Mouse (Mus musculus): Measurements from ENCODE around the gene Ahdc1. TPM values are rescaled to one million over a fixed set of nuclear protein-coding genes. Genes with fewer than 3 reads are reported as not detected.
A peak's percentile ranks its signal among the peaks of the same experiment; 100 is the strongest.

The Ahdc1 gene
- polyA plus RNA-seq, 1 experiment from 2014 or later, result 10.1 TPM

DNA sequence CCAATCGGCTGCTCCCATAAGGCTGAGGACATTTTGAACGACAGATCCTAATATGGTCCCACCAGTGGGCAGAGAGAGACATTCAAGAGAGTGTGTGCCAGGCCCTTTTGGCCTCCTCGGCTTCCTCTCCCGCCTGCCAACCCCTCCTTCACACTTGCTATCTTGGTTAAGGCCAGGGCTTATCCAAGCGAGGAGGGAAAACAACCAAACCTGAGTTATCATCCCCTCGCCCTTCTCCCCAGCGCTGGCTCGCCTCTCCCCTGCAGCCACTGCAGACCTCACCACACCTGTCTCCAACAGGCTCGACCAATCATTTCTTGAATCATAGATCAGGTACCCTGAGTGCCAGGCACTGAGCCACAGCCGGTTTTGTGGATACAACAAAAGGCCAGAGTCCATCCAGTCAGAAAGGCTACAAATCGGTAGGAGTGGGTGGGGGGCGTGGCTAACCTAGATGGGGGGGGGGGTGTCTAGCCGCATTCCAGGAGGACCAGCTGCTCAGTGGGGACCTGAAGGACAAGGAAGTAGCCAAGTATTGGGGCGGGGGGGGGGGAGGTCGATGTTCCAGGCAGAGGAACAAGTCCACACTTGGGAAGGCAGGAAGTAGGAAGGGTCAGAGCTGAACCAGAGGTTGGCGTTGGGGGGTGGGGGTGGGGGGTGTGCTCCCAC is 92.6 kb downstream of the Ahdc1 start:
- peak; percentile 69 for ATAC-seq (replicated peaks; ENCODE audit: low FRiP score)
- Histone ChIP-seq H3K4me1 (peaks cover 39% of the 10 kb centered on the region), H3K9me3 (replicated peaks) (no peaks in the 10 kb centered on the region), H3K27me3 (no peaks in the 10 kb centered on the region), H3K4me2 (peak overlapping the region; percentile 36), H3K9ac (no peak overlapping the region), H3K36me3 (peaks cover 2% of the 10 kb centered on the region; the same call in 1 of the 2 replicates), H3K27ac (peak overlapping the region; percentile 87), H3K4me3 (replicated peaks) (peak overlapping the region; percentile 15; the same call in 1 of the 2 replicates)
- WGBS, result 18% methylated on average over 16 of the region's 16 CpGs

DNA sequence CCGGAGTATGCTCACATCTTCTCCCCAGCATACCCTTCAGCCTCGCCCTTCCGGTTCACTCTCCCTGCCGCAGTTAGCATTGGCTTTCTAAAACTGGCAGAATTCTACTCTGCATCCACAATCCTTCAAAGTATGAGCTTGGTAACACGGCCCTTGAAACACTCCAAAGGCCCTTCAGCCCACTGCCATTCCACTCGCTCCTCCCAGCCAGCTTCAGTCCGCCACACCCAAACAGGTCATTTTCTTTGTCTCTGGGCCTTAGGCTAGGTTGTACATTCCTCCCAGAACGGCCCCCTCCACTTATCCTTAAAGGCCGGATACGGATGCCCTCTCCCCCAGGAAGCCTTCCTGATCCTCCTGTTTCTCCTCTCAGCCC is 93.1 kb downstream of the Ahdc1 start:
- peaks cover 44% of the 10 kb centered on the region for H3K4me1 ChIP-seq
- H3K9ac ChIP-seq, result no peak overlapping the region

DNA sequence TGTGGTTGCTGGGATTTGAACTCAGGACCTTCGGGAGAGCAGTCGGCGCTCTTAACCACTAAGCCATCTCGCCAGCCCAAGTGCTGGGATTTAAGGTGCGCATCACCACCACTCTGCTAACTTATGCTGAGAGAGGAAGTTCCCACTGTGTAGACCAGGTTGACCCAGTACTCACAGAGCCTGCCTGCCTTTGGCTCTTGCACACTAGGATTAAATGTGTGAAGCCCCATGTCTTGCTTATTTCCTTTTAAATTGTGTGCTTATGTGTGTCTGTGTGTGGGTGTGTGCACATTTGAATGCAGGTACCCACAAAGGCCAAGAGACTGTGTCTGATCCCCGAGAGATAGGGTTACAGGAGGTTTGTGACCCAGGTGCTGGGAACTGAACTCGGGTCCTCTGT is 95.6 kb downstream of the Ahdc1 start:
- Histone ChIP-seq H3K36me3 (peaks cover 2% of the 10 kb centered on the region; the same call in 1 of the 2 replicates), H3K4me2 (no peak overlapping the region), H3K4me3 (replicated peaks) (no peak overlapping the region), H3K9me3 (replicated peaks) (no peaks in the 10 kb centered on the region), H3K9ac (no peak overlapping the region), H3K27me3 (no peaks in the 10 kb centered on the region), H3K27ac (no peak overlapping the region), H3K4me1 (peaks cover 46% of the 10 kb centered on the region)
- ATAC-seq (replicated peaks; ENCODE audit: low FRiP score), result no peak
- 95% methylated on average over 7 of the region's 7 CpGs for whole genome bisulfite sequencing

More for the DNA sequence above, 93.1 kb downstream of the Ahdc1 start:
- ATAC-seq (replicated peaks; ENCODE audit: low FRiP score), result peak; percentile 46
- H3K9me3 ChIP-seq (replicated peaks), result no peaks in the 10 kb centered on the region
- H3K27ac ChIP-seq, result peak overlapping the region; percentile 87
- WGBS, result 25% methylated on average over 10 of the region's 10 CpGs
- no peak overlapping the region for H3K4me3 ChIP-seq (replicated peaks)
- no peaks in the 10 kb centered on the region for H3K27me3 ChIP-seq
- H3K4me2 ChIP-seq, result peak overlapping the region; percentile 36
- H3K36me3 ChIP-seq, result peaks cover 2% of the 10 kb centered on the region; the same call in 1 of the 2 replicates

DNA sequence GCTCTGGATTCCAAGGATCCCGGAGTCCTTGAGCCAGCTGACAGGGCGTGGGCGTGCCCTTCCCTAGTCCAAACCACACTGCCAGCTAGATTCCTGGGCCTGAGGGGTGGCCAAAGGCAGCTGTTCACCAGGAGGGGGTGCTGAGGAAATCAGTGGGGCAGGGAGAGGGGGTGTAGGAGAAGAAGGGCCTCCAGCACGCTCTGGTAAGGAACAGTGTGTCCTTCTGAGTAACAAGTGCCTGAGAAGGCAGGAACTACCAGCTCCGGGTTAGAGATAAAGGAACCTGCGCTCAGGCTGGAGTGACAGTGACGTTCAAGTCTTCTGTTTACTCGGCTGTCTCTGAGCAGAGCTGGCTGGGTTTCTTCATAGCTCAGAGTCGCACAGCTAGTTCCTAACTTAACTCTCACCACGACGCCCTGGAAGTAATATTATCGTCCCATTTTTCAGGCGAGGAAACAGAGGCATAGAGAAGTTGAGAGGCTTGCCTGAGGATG is 96.8 kb downstream of the Ahdc1 start:
- peak overlapping the region; percentile 62 for H3K27ac ChIP-seq
- no peak for ATAC-seq (replicated peaks; ENCODE audit: low FRiP score)
- H3K27me3 ChIP-seq, result no peaks in the 10 kb centered on the region
- WGBS, result 61% methylated on average over 13 of the region's 13 CpGs
- H3K9ac ChIP-seq, result no peak overlapping the region
- no peak overlapping the region for H3K4me2 ChIP-seq
- H3K4me3 ChIP-seq (replicated peaks), result no peak overlapping the region
- H3K36me3 ChIP-seq, result no peaks in the 10 kb centered on the region
- peaks cover 49% of the 10 kb centered on the region for H3K4me1 ChIP-seq
- H3K9me3 ChIP-seq (replicated peaks), result no peaks in the 10 kb centered on the region

DNA sequence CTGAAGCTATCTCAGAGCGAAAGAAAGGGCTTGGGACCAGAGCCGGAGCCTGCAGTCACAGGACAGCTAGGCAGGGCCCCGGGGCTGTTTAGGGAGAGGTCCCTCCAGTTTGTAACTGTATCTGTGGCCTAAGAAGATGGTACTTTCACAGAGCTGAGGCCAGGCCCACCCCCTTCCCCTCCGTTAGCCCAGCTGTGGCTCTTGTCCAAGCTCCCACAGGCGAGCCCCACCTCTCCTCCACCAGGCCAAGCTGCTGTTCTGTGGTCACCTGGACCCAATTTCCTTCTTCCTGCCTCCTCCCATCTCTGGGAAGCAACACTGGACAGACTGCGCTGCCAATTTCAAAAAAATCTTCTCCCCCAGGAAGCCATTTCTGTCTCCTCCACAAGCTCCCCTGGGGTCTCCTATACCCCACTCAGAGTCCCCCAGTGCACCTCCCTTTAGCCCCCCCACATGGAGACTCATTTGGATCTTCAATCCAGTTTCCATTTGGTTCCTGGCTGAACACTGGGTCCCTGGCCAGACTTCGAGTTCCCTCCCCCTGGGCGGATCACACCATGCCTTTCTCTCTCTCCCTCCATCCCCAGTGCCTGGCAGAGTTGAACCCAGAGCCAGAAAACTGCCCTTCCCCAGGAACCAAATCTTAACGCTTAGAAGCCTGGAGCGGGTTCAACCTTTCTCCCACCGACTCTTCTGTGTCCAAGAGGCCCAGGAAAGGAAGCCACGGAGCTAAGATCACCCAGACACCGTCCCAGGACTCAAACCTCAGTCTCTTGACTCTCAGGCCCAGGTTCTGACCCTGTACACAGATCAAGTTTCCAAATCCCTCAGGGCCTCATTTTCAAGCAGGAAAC is 97.6 kb downstream of the Ahdc1 start:
- Histone ChIP-seq H3K27me3 (no peaks in the 10 kb centered on the region), H3K9me3 (replicated peaks) (no peaks in the 10 kb centered on the region), H3K4me1 (peaks cover 48% of the 10 kb centered on the region), H3K4me3 (replicated peaks) (no peak overlapping the region), H3K9ac (no peak overlapping the region), H3K4me2 (no peak overlapping the region), H3K27ac (peak overlapping the region; percentile 62), H3K36me3 (no peaks in the 10 kb centered on the region)
- WGBS, result 47% methylated on average over 13 of the region's 13 CpGs
- ATAC-seq (replicated peaks; ENCODE audit: low FRiP score), result no peak

DNA sequence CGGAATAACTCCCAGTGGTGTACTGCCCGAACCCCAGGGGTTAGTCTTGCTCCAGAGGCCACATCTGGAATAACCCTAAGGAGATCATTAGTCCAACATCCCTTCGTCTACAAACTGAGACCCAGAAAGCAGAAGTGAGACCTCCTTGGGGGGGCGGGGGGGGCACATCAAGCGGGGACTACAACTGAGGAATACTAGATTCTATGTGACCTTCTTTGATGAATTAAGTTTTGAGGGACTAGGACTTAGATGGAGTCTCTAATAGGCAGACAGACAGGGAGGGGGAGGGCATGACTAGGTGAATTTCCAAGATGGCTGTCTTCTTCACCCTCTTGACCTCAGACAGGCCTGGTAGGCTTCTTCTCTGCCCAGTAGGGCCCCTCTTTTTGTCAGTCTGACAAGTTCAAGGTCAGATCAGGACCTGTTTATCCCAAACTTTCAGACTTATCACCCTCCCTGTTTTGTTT is 98.3 kb downstream of the Ahdc1 start:
- Histone ChIP-seq H3K27ac (no peak overlapping the region), H3K4me3 (replicated peaks) (no peak overlapping the region), H3K9ac (no peak overlapping the region), H3K27me3 (no peaks in the 10 kb centered on the region), H3K4me1 (peaks cover 41% of the 10 kb centered on the region), H3K36me3 (no peaks in the 10 kb centered on the region), H3K9me3 (replicated peaks) (no peaks in the 10 kb centered on the region), H3K4me2 (no peak overlapping the region)
- ATAC-seq (replicated peaks; ENCODE audit: low FRiP score), result no peak
- WGBS, result 52% methylated on average over 5 of the region's 5 CpGs

DNA sequence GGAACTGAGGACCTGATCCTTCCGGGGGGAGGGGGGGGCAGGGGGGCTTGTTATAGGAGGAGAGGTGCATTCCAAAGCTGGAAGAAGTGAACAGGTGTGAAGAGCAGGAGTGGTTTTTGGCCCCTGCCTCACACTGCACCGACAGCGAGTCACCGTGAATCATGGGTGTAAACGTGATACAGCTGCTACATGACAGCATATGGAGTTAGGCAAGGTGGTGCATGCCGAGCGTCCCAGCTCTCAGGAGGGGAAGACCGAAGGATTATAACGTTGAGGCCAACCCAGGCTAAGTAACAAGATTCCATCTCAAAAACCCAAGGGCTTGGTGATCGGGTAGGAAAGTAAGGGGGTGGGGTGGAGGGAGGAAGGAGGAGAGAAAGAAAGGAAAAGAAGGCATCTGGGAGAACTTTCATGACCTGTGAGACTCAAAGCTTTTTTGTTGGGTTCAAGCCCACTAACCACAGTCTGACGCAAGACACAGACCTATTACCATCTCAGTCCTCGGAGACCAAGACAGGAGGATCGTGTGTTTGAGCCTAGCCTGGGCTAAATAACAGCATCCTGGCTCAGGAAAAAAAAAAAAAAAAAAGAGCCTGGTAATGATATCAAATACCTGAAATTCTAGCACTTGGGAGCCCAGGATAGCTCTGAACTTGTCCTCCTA is 101.2 kb downstream of the Ahdc1 start:
- no peak overlapping the region for H3K4me3 ChIP-seq (replicated peaks)
- H3K9ac ChIP-seq, result no peak overlapping the region
- H3K27ac ChIP-seq, result peak overlapping the region; percentile 45; the same call in 1 of the 2 replicates
- WGBS, result 31% methylated on average over 13 of the region's 13 CpGs
- no peaks in the 10 kb centered on the region for H3K27me3 ChIP-seq
- H3K4me1 ChIP-seq, result peaks cover 56% of the 10 kb centered on the region
- ATAC-seq (replicated peaks; ENCODE audit: low FRiP score), result no peak
- no peak overlapping the region for H3K4me2 ChIP-seq
- no peaks in the 10 kb centered on the region for H3K9me3 ChIP-seq (replicated peaks)
- H3K36me3 ChIP-seq, result no peaks in the 10 kb centered on the region

DNA sequence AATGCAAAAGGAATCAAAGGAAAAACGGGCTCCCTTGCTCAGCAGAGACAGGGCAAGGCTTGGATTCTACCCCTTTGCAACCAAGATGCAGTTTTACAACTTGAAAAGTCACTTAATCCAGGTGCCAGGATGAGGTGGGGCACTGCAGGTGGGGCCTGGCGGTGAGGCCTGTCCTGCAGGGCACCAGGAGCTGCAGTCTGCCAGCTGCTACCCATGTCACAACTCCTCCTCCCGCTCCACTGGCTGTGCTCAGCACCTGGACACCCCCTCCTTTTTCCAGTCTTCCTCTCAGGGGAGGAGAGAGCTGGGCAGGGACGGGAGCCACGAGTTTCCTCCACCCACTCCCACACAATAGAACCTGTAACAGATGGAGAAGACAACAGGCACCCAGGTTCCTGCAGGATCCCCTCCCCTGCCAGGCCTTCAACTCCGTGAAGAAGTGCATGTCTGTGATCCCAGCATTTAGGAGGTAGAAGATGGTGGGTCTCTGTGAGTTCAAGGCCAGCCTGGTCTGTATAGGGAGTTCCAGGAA is 102.4 kb downstream of the Ahdc1 start:
- H3K4me2 ChIP-seq, result no peak overlapping the region
- 0 out of 2 replicates have a peak overlapping the region, but pooled peaks have one; percentile 18 for H3K27ac ChIP-seq
- ATAC-seq (replicated peaks; ENCODE audit: low FRiP score), result no peak
- H3K9me3 ChIP-seq (replicated peaks), result no peaks in the 10 kb centered on the region
- no peak overlapping the region for H3K9ac ChIP-seq
- no peaks in the 10 kb centered on the region for H3K36me3 ChIP-seq
- H3K4me1 ChIP-seq, result peaks cover 55% of the 10 kb centered on the region
- H3K27me3 ChIP-seq, result no peaks in the 10 kb centered on the region
- WGBS, result 43% methylated on average over 6 of the region's 6 CpGs
- no peak overlapping the region for H3K4me3 ChIP-seq (replicated peaks)

DNA sequence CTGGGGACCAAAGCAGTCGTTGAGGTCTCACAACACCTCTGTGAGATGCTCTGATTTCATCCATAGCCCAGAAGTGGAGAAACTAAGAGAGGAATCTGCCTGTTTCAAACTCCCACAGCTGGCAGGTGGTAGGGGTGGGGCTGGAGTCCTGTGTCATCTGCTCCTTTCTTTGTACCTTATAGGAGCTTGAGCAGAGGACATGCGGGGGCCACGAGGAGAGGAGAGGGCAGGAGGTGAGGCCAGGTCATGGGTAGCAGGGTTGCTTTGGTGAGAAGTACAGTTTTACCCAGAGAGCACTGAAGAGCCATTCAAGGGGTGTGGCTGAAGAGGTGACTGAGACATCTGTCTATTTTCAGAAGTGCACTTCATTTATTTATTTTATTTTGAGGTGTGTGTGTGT is 103.7 kb downstream of the Ahdc1 start:
- ATAC-seq (replicated peaks; ENCODE audit: low FRiP score), result no peak
- H3K27me3 ChIP-seq, result no peaks in the 10 kb centered on the region
- peaks cover 56% of the 10 kb centered on the region for H3K4me1 ChIP-seq
- no peak overlapping the region for H3K4me3 ChIP-seq (replicated peaks)
- no peaks in the 10 kb centered on the region for H3K9me3 ChIP-seq (replicated peaks)
- 63% methylated on average over 3 of the region's 3 CpGs for WGBS
- H3K4me2 ChIP-seq, result no peak overlapping the region
- no peaks in the 10 kb centered on the region for H3K36me3 ChIP-seq
- no peak overlapping the region for H3K9ac ChIP-seq
- no peak overlapping the region for H3K27ac ChIP-seq

DNA sequence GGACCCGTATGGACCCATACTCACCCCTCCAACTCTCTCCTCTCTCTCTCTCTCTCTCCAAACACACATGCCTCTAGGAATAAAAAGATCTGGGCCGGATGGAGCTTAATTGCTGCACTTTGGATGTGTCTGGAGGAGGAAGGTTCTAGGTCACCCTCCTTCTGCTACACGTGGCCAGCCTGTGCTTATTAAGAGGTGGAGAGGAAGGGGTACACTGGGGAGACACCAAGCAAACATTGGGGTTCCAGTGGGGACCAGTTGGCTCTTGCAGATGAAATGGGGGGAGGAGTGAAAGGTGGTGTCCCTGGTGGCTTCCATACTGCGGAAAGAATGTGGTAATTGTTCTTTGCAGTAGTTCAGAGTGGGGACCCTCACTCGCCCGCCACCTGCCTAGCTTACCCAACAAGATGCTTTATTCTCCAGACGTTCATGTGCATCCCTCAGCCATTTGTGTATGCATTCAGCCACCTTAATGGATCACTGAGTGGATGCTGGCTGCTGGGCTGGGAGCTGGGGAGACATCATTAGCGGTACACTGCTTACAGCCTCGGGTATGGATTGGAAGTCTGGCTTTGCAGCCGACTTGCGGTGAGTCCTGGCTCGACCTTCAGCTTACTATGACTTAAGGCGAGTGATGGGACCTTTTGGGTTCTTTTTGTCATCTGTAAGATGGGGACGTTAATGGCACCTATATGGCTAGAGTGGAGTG is 104.8 kb downstream of the Ahdc1 start:
- H3K9me3 ChIP-seq (replicated peaks), result no peaks in the 10 kb centered on the region
- 67% methylated on average over 14 of the region's 14 CpGs for WGBS
- H3K27me3 ChIP-seq, result no peaks in the 10 kb centered on the region
- no peak overlapping the region for H3K4me3 ChIP-seq (replicated peaks)
- H3K9ac ChIP-seq, result no peak overlapping the region
- peak overlapping the region; percentile 98 for H3K27ac ChIP-seq
- no peak for ATAC-seq (replicated peaks; ENCODE audit: low FRiP score)
- peaks cover 66% of the 10 kb centered on the region for H3K4me1 ChIP-seq
- H3K4me2 ChIP-seq, result no peak overlapping the region
- no peaks in the 10 kb centered on the region for H3K36me3 ChIP-seq

DNA sequence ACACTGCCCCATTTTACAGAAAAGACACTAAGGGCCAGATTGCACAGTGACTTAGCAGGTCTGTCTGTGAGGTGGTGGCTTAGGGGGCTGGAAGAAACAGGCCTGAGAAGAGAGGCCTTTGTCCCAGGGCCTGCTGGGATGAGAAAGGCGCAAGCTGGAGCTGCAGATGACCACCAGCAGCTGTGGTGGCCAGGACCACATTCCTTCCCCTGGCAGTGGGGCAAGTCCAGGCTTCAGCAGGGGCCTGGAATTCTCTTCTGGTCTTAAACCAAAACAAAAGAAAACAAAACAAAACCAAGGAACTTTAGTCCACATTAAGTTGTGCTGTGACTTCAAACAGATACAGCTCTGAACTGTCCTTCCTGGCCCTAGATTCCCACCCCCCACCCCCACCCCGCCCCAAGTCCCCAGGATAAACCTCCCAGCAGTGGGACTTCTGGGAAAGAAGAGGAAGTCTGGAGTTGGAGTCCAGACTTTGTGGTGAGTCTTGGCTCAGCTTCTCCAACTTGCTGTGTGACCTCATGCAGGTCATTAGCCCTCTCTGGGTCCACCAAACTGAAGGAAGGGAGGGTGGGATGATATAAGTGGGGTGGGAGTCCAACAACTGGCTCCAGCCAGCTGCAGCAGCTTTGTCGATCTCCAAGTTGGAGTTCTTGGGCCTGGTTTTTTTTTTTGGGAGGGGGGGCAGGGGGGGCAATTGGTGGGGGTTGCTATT is 105.9 kb downstream of the Ahdc1 start:
- no peak overlapping the region for H3K4me3 ChIP-seq (replicated peaks)
- no peaks in the 10 kb centered on the region for H3K27me3 ChIP-seq
- peaks cover 75% of the 10 kb centered on the region for H3K4me1 ChIP-seq
- peak overlapping the region; percentile 45 for H3K4me2 ChIP-seq
- H3K9me3 ChIP-seq (replicated peaks), result no peaks in the 10 kb centered on the region
- 30% methylated on average over 3 of the region's 3 CpGs for WGBS
- H3K27ac ChIP-seq, result peak overlapping the region; percentile 98
- no peaks in the 10 kb centered on the region for H3K36me3 ChIP-seq
- peak overlapping the region; percentile 24 for H3K9ac ChIP-seq
- ATAC-seq (replicated peaks; ENCODE audit: low FRiP score), result peak; percentile 50

All from kidney, embryonic 15.5 days (tissue).